Comparison of ENCODE assay signal across 21 mouse cellular contexts in the genomic region with DNA sequence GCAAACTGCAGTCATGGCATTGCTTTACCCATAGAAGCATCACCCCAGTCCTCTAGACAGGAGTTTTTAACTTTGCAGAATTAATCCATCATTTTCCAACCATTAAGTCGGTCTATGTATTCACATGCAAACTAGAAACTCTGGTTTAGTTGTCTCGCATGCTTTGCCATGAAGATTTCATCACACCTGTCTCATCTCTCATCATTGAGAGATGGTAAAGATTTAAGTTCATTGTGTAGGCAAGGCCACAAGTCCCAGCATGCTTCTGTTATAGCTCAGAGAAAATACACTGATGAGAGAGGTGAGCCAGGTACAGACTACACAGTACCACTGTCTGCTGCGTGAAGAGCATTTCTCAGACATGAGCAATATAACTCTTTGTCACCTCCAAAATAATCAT.
"Had no signal": no experiment of that assay in that cellular context is flagged by ENCODE, and none has a peak within 500 bp of the region (broad histone marks: within the 10 kb centered on the region; RNA-seq: fewer than 3 reads in every experiment).

No protein-coding gene starts in this region.

- H3K4me3 ChIP-seq: lung, embryonic 15.5 days; midbrain, embryonic 10.5 days; midbrain, embryonic 12.5 days; myocyte; neural tube, embryonic 13.5 days; neural tube, embryonic 15.5 days had no signal

- H3K9ac ChIP-seq: liver, postnatal 0 days; lung, embryonic 15.5 days; midbrain, embryonic 12.5 days; neural tube, embryonic 13.5 days; neural tube, embryonic 15.5 days had no signal

- H3K4me1 ChIP-seq: lung, embryonic 15.5 days; midbrain, embryonic 10.5 days; midbrain, embryonic 12.5 days; neural tube, embryonic 13.5 days; neural tube, embryonic 15.5 days had no signal

- H3K27ac ChIP-seq: lung, embryonic 15.5 days; midbrain, embryonic 10.5 days; midbrain, embryonic 12.5 days; neural tube, embryonic 13.5 days; neural tube, embryonic 15.5 days had no signal

- DNase-seq: liver, postnatal 0 days; lung, adult 2 months; lung, postnatal 14 days; lung, postnatal 36 days; midbrain, embryonic 14.5 days; retina, postnatal 1 day; right cerebral cortex, adult 18-20 months; right cerebral cortex, postnatal 25 days; right cerebral cortex, postnatal 4 days; spleen, adult 18-20 months; thymus, adult 18-20 months; thymus, postnatal 14 days; thymus, postnatal 36 days had no signal

- ATAC-seq: liver, postnatal 0 days; lung, postnatal 0 days; midbrain, embryonic 16.5 days had no signal

- H3K4me2 ChIP-seq: lung, embryonic 15.5 days; midbrain, embryonic 12.5 days; neural tube, embryonic 13.5 days; neural tube, embryonic 15.5 days had no signal

- H3K36me3 ChIP-seq: lung, embryonic 15.5 days; midbrain, embryonic 10.5 days; midbrain, embryonic 12.5 days; neural tube, embryonic 13.5 days; neural tube, embryonic 15.5 days had no signal

- H3K27me3 ChIP-seq: lung, embryonic 15.5 days; midbrain, embryonic 12.5 days; neural tube, embryonic 13.5 days; neural tube, embryonic 15.5 days had no signal

- H3K9me3 ChIP-seq: lung, embryonic 15.5 days; midbrain, embryonic 10.5 days; midbrain, embryonic 12.5 days; neural tube, embryonic 13.5 days; neural tube, embryonic 15.5 days had no signal
